Mouse (Mus musculus): ENCODE results near the gene Nsmce3. TPM values are rescaled to one million over a fixed set of nuclear protein-coding genes. Genes with fewer than 3 reads are reported as not detected.

Gene Nsmce3
- 11.3 and 11.7 TPM in 2 replicates for polyA plus RNA-seq (2015; fragmentation: Nextera tagmentation; extraction: Ambion mirVana)

DNA sequence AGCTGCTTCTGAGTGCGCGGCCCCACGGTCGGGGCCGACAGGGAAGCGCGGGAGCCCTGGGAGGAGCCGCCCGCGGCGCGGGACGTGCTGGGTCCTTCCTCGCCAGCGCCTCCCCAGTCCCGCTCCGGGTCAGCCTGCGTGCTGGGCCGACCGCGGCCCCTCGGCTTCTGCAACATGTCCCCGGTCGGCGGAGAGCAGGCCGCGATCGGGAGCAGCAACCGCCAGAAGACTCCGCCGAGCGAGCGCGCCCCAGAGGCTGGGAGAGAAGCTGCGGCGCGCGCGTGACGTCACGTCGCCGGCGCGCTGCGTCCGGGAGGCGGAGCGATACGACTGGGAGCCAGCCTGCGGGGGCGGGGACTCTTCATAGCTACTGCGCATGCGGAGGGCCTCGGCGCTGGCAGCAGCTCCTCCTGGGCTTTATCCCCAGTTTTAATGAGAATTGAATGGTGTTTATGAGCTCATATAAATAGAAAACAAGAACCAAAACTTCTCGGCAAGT lies at the start of gene Nsmce3:
Nsmce3 (minus strand) TSS at position 255 of the 499 bp plus-strand sequence.
- under 1% methylated on average over 50 of the region's 57 CpGs for WGBS
- Histone ChIP-seq H3K36me3 (0 out of 2 replicates have a peak, but pooled peaks cover 3% of the 10 kb centered on the region), H3K9me3 (no peaks in the 10 kb centered on the region), H3K27me3 (no peaks in the 10 kb centered on the region), H3K27ac (peak within 1 kb of the TSS; percentile 94), H3K4me3 (peak within 1 kb of the TSS; percentile 75), H3K4me1 (peaks cover 16% of the 10 kb centered on the region), H3K9ac (peak within 1 kb of the TSS; percentile 89), H3K4me2 (peak within 1 kb of the TSS; percentile 69)
- peak; percentile 95 for ATAC-seq (ENCODE audit: borderline replicate concordance, extremely low read depth, low FRiP score, low TSS enrichment)

- Histone ChIP-seq H3K36me3 (no peaks in the 10 kb centered on the region), H3K9ac (no peak overlapping the region), H3K9me3 (no peaks in the 10 kb centered on the region), H3K27ac (no peak overlapping the region), H3K27me3 (no peaks in the 10 kb centered on the region), H3K4me1 (no peaks in the 10 kb centered on the region), H3K4me2 (no peak overlapping the region), H3K4me3 (no peak overlapping the region)
- no peak for ATAC-seq (ENCODE audit: borderline replicate concordance, extremely low read depth, low FRiP score, low TSS enrichment)
- 75% methylated on average over 13 of the region's 13 CpGs for WGBS
Observed at GRCm38 (mm10) chr7:64921189-64921588, 48.4 kb upstream of the Nsmce3 start.

GRCm38 (mm10) chr7:64920735-64921134 lies 47.9 kb upstream of the Nsmce3 start:
- Histone ChIP-seq H3K4me1 (no peaks in the 10 kb centered on the region), H3K4me2 (no peak overlapping the region), H3K4me3 (no peak overlapping the region), H3K9me3 (no peaks in the 10 kb centered on the region), H3K27me3 (no peaks in the 10 kb centered on the region), H3K9ac (no peak overlapping the region), H3K36me3 (no peaks in the 10 kb centered on the region), H3K27ac (no peak overlapping the region)
- no peak for ATAC-seq (ENCODE audit: borderline replicate concordance, extremely low read depth, low FRiP score, low TSS enrichment)
- 70% methylated on average over 5 of the region's 5 CpGs for WGBS

DNA sequence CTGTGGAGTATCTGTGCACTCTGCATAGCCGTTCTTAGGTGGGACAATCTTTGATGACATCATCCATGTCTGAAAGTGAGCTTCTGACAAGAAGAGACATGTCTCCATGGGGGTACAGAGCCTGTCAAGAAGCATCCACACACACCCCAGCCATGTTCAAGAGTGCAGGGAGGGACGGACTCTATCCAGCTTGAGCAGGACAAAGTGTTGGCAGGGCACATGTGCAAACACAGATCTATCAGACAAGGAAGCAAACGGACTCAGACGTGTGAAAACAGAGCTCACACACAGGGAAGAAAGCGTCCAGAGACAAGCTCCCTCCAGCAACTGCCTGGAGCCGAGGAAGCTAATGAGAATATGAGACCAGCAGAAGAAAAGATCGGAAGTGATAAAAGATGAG lies 43.9 kb upstream of the Nsmce3 start:
- ATAC-seq (ENCODE audit: borderline replicate concordance, extremely low read depth, low FRiP score, low TSS enrichment) = no peak
- Histone ChIP-seq H3K36me3 (no peaks in the 10 kb centered on the region), H3K9me3 (no peaks in the 10 kb centered on the region), H3K4me1 (no peaks in the 10 kb centered on the region), H3K4me2 (no peak overlapping the region), H3K4me3 (no peak overlapping the region), H3K27me3 (no peaks in the 10 kb centered on the region), H3K27ac (no peak overlapping the region), H3K9ac (no peak overlapping the region)
- 24% methylated on average over 7 of the region's 7 CpGs for WGBS

DNA sequence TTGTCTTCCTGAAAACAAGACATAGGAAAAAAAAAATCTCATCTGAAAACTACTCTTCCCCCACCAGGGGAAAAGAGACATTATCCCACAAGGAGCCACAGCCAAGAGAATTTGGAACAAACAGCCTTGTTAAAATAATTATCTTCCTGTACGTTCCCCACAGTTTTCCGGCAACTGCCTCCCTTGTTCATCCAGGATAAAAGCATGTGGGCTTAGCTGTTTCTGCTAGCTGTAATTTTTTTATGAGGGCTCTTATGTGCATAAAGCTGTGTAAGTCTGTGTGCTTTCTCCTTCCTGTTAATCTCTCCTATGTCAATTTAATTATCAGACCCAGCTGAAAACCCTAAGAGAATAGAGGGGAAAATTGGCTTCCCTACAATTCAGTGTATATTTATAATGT lies 42.3 kb upstream of the Nsmce3 start:
- no peaks in the 10 kb centered on the region for H3K4me1 ChIP-seq
- no peaks in the 10 kb centered on the region for H3K27me3 ChIP-seq
- no peak overlapping the region for H3K9ac ChIP-seq
- 36% methylated on average over 2 of the region's 2 CpGs for WGBS
- H3K36me3 ChIP-seq = no peaks in the 10 kb centered on the region
- ATAC-seq (ENCODE audit: borderline replicate concordance, extremely low read depth, low FRiP score, low TSS enrichment) = no peak
- H3K4me3 ChIP-seq = no peak overlapping the region
- no peak overlapping the region for H3K27ac ChIP-seq
- H3K4me2 ChIP-seq = no peak overlapping the region
- no peaks in the 10 kb centered on the region for H3K9me3 ChIP-seq

GRCm38 (mm10) chr7:64911945-64912344 lies 39.1 kb upstream of the Nsmce3 start:
- ATAC-seq (ENCODE audit: borderline replicate concordance, extremely low read depth, low FRiP score, low TSS enrichment) = no peak
- Histone ChIP-seq H3K27ac (no peak overlapping the region), H3K4me2 (no peak overlapping the region), H3K9ac (no peak overlapping the region), H3K27me3 (no peaks in the 10 kb centered on the region), H3K4me1 (no peaks in the 10 kb centered on the region), H3K36me3 (no peaks in the 10 kb centered on the region), H3K4me3 (no peak overlapping the region), H3K9me3 (no peaks in the 10 kb centered on the region)
- WGBS = 47% methylated on average over 2 of the region's 2 CpGs

DNA sequence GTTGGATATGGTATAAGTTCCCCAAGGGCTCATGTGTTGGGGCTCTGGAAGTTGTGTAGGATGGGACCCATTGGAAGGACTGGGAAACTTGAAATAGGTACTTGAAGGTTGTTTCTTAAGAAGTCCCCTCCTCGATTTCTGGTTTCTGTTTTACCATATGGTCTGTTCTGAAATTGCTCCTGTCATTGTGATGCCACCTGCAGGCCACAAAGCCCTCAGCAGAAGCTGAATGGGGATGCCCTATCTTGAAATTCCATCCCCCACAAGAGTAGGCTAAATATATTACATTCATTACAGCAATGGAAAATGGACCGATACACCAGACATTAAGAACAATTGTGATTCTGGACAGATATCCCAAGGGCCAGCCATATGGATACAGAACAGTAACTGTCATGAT lies 37.4 kb upstream of the Nsmce3 start:
- H3K9me3 ChIP-seq = no peaks in the 10 kb centered on the region
- WGBS = 80% methylated on average over 2 of the region's 2 CpGs
- H3K4me2 ChIP-seq = no peak overlapping the region
- ATAC-seq (ENCODE audit: borderline replicate concordance, extremely low read depth, low FRiP score, low TSS enrichment) = no peak
- no peaks in the 10 kb centered on the region for H3K4me1 ChIP-seq
- H3K4me3 ChIP-seq = no peak overlapping the region
- no peak overlapping the region for H3K9ac ChIP-seq
- no peaks in the 10 kb centered on the region for H3K27me3 ChIP-seq
- no peak overlapping the region for H3K27ac ChIP-seq
- no peaks in the 10 kb centered on the region for H3K36me3 ChIP-seq

GRCm38 (mm10) chr7:64906955-64907354 lies 34.2 kb upstream of the Nsmce3 start:
- ATAC-seq (ENCODE audit: borderline replicate concordance, extremely low read depth, low FRiP score, low TSS enrichment) = no peak
- H3K36me3 ChIP-seq = no peaks in the 10 kb centered on the region
- H3K9ac ChIP-seq = no peak overlapping the region
- H3K27ac ChIP-seq = no peak overlapping the region
- no peak overlapping the region for H3K4me2 ChIP-seq
- no peaks in the 10 kb centered on the region for H3K9me3 ChIP-seq
- no peak overlapping the region for H3K4me3 ChIP-seq
- no peaks in the 10 kb centered on the region for H3K4me1 ChIP-seq
- 56% methylated on average over 5 of the region's 5 CpGs for WGBS
- no peaks in the 10 kb centered on the region for H3K27me3 ChIP-seq

- Histone ChIP-seq H3K9me3 (no peaks in the 10 kb centered on the region), H3K4me3 (no peak overlapping the region), H3K4me2 (no peak overlapping the region), H3K9ac (no peak overlapping the region), H3K4me1 (no peaks in the 10 kb centered on the region), H3K27me3 (no peaks in the 10 kb centered on the region), H3K27ac (no peak overlapping the region), H3K36me3 (no peaks in the 10 kb centered on the region)
- no peak for ATAC-seq (ENCODE audit: borderline replicate concordance, extremely low read depth, low FRiP score, low TSS enrichment)
- WGBS = 67% methylated on average over 3 of the region's 3 CpGs
Observed at GRCm38 (mm10) chr7:64905506-64905905, 32.7 kb upstream of the Nsmce3 start.

GRCm38 (mm10) chr7:64900249-64900648 lies 27.5 kb upstream of the Nsmce3 start:
- Histone ChIP-seq H3K9me3 (no peaks in the 10 kb centered on the region), H3K4me3 (no peak overlapping the region), H3K4me1 (0 out of 2 replicates have a peak, but pooled peaks cover 3% of the 10 kb centered on the region), H3K4me2 (no peak overlapping the region), H3K36me3 (no peaks in the 10 kb centered on the region), H3K9ac (no peak overlapping the region), H3K27me3 (no peaks in the 10 kb centered on the region), H3K27ac (no peak overlapping the region)
- WGBS = 71% methylated on average over 2 of the region's 2 CpGs
- no peak for ATAC-seq (ENCODE audit: borderline replicate concordance, extremely low read depth, low FRiP score, low TSS enrichment)

GRCm38 (mm10) chr7:64896587-64896986 lies 23.8 kb upstream of the Nsmce3 start:
- Histone ChIP-seq H3K9ac (no peak overlapping the region), H3K4me2 (no peak overlapping the region), H3K4me3 (no peak overlapping the region), H3K4me1 (0 out of 2 replicates have a peak, but pooled peaks cover 3% of the 10 kb centered on the region), H3K9me3 (no peaks in the 10 kb centered on the region), H3K27me3 (no peaks in the 10 kb centered on the region), H3K36me3 (no peaks in the 10 kb centered on the region), H3K27ac (no peak overlapping the region)
- WGBS = 72% methylated on average over 6 of the region's 6 CpGs
- no peak for ATAC-seq (ENCODE audit: borderline replicate concordance, extremely low read depth, low FRiP score, low TSS enrichment)

- ATAC-seq (ENCODE audit: borderline replicate concordance, extremely low read depth, low FRiP score, low TSS enrichment) = peak; percentile 64; the same call in 1 of the 2 replicates
- 21% methylated on average over 5 of the region's 5 CpGs for WGBS
- Histone ChIP-seq H3K27me3 (no peaks in the 10 kb centered on the region), H3K36me3 (no peaks in the 10 kb centered on the region), H3K4me2 (no peak overlapping the region), H3K9me3 (no peaks in the 10 kb centered on the region), H3K27ac (peak overlapping the region; percentile 17; the same call in 1 of the 2 replicates), H3K4me3 (no peak overlapping the region), H3K9ac (no peak overlapping the region), H3K4me1 (0 out of 2 replicates have a peak, but pooled peaks cover 3% of the 10 kb centered on the region)
Observed at GRCm38 (mm10) chr7:64895685-64896101, 22.9 kb upstream of the Nsmce3 start.

DNA sequence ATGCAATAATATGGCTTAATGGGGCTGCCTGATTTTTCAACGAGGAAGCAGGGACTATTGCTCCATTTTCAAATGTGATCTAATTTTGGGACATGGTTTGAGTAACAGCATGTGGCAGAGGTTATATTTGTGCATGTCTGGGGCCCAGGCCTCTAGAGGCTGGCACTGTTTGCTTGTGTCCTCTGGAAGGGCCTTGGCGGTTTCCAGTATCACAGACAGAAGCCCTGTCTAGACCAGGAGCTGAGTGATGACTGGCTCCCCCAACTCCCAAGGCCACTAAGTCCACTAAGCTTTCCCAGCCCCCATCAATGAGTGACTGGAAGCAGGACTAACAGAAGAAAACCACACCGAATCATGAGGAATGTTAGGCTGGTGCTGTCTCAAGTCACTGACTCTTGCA lies 18.3 kb upstream of the Nsmce3 start:
- Histone ChIP-seq H3K27ac (no peak overlapping the region), H3K9me3 (no peaks in the 10 kb centered on the region), H3K36me3 (no peaks in the 10 kb centered on the region), H3K4me2 (no peak overlapping the region), H3K4me3 (no peak overlapping the region), H3K9ac (no peak overlapping the region), H3K27me3 (no peaks in the 10 kb centered on the region), H3K4me1 (no peaks in the 10 kb centered on the region)
- 53% methylated on average over 3 of the region's 3 CpGs for WGBS
- no peak for ATAC-seq (ENCODE audit: borderline replicate concordance, extremely low read depth, low FRiP score, low TSS enrichment)

Data from lung, embryonic 15.5 days (tissue).